Mouse (Mus musculus): Measurements from ENCODE around the gene Tnni3k. TPM values are rescaled to one million over a fixed set of nuclear protein-coding genes. Genes with fewer than 3 reads are reported as not detected.
"Not testable (repeated sequence)": the region's sequence is repeated elsewhere in the genome, so short reads cannot be mapped to it uniquely, and the experiment has no call there.

Tnni3k gene
- total RNA-seq, 2 experiments from 2014 or later = not detected

GRCm38 (mm10) chr3:154837861-154838260 is 217.3 kb downstream of the Tnni3k start:
- no peak for ATAC-seq (ENCODE audit: poor library complexity, severe bottlenecking)

GRCm38 (mm10) chr3:154836137-154836536 is 219.1 kb downstream of the Tnni3k start:
- ATAC-seq (ENCODE audit: poor library complexity, severe bottlenecking) = no peak

GRCm38 (mm10) chr3:154834373-154834772 is 220.8 kb downstream of the Tnni3k start:
- no peak for ATAC-seq (ENCODE audit: poor library complexity, severe bottlenecking)

- no peak for ATAC-seq (ENCODE audit: poor library complexity, severe bottlenecking)
Observed at GRCm38 (mm10) chr3:154825739-154826138, 229.5 kb downstream of the Tnni3k start.

GRCm38 (mm10) chr3:154824713-154825112 is 230.5 kb downstream of the Tnni3k start:
- ATAC-seq (ENCODE audit: poor library complexity, severe bottlenecking) = no peak

GRCm38 (mm10) chr3:154819684-154820083 is 235.5 kb downstream of the Tnni3k start:
- ATAC-seq (ENCODE audit: poor library complexity, severe bottlenecking) = not testable (repeated sequence)

- ATAC-seq (ENCODE audit: poor library complexity, severe bottlenecking) = peak; percentile 59; the same call in 1 of the 2 replicates
Observed at GRCm38 (mm10) chr3:154817732-154818131, 237.5 kb downstream of the Tnni3k start.

GRCm38 (mm10) chr3:154816801-154817625 is 238.2 kb downstream of the Tnni3k start:
- ATAC-seq (ENCODE audit: poor library complexity, severe bottlenecking) = no peak

GRCm38 (mm10) chr3:154816231-154816630 is 239.0 kb downstream of the Tnni3k start:
- no peak for ATAC-seq (ENCODE audit: poor library complexity, severe bottlenecking)

- ATAC-seq (ENCODE audit: poor library complexity, severe bottlenecking) = no peak
Observed at GRCm38 (mm10) chr3:154815606-154816005, 239.6 kb downstream of the Tnni3k start.

GRCm38 (mm10) chr3:154812893-154813292 is 242.3 kb downstream of the Tnni3k start:
- no peak for ATAC-seq (ENCODE audit: poor library complexity, severe bottlenecking)

GRCm38 (mm10) chr3:154811833-154812232 is 243.4 kb downstream of the Tnni3k start:
- no peak for ATAC-seq (ENCODE audit: poor library complexity, severe bottlenecking)

- no peak for ATAC-seq (ENCODE audit: poor library complexity, severe bottlenecking)
Observed at GRCm38 (mm10) chr3:154811281-154811680, 243.9 kb downstream of the Tnni3k start.

- ATAC-seq (ENCODE audit: poor library complexity, severe bottlenecking) = no peak
Observed at GRCm38 (mm10) chr3:154810273-154810870, 244.8 kb downstream of the Tnni3k start.

GRCm38 (mm10) chr3:154806626-154807025 is 248.6 kb downstream of the Tnni3k start:
- ATAC-seq (ENCODE audit: poor library complexity, severe bottlenecking) = no peak

- no peak for ATAC-seq (ENCODE audit: poor library complexity, severe bottlenecking)
Observed at GRCm38 (mm10) chr3:154800888-154801429, 254.2 kb downstream of the Tnni3k start.

- no peak for ATAC-seq (ENCODE audit: poor library complexity, severe bottlenecking)
Observed at GRCm38 (mm10) chr3:154800454-154800853, 254.8 kb downstream of the Tnni3k start.

- no peak for ATAC-seq (ENCODE audit: poor library complexity, severe bottlenecking)
Observed at GRCm38 (mm10) chr3:154798806-154799205, 256.4 kb downstream of the Tnni3k start.

- ATAC-seq (ENCODE audit: poor library complexity, severe bottlenecking) = no peak
Observed at GRCm38 (mm10) chr3:154793571-154793970, 261.6 kb downstream of the Tnni3k start.

- no peak for ATAC-seq (ENCODE audit: poor library complexity, severe bottlenecking)
Observed at GRCm38 (mm10) chr3:154787611-154788010, 267.6 kb downstream of the Tnni3k start.

GRCm38 (mm10) chr3:154786354-154786753 is 268.9 kb downstream of the Tnni3k start:
- no peak for ATAC-seq (ENCODE audit: poor library complexity, severe bottlenecking)

All from megakaryocyte, adult 5-6 weeks (primary cell).